Mouse (Mus musculus): Measurements from ENCODE around the gene Scn5a.

DNA sequence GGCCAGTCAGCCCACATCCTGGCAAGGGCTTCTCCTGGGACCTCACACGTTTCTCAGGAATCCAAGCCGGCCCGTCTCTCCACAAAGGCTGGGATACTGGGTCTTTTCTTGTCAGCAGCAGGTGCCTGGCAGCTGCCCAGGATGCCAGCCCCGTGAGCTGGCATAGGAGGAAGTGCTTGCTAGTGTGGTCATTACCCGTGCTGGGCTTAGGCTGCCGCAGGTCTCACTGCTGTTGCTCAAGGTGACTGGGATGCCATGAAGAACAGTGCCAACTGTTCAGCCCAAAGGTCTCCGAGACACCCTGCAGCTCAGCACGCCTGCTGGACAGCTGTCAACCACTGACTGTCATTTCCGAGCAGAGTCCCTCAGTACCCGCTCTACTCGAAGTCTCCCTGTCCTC lies 100.5 kb downstream of the Scn5a start:
- TF ChIP-seq CTCF (IDR thresholded peaks at IDR 0.05; ENCODE audit: low read depth) (no peak), EP300 (IDR thresholded peaks at IDR 0.05; ENCODE audit: low read depth) (no peak)
